Mouse (Mus musculus): ENCODE measurements around the gene Pde1c.

GRCm38 (mm10) chr6:56540247-56540646, 28.7 kb downstream of the Pde1c start:
- TF ChIP-seq CTCF (IDR thresholded peaks at IDR 0.05; ENCODE audit: extremely low read depth, insufficient read depth, low read length) (no peak), POLR2A (IDR thresholded peaks at IDR 0.05; ENCODE audit: extremely low read depth, insufficient read depth, low read length) (no peak)

Data from cortical plate, adult 2 months (tissue).